Mouse (Mus musculus) cerebellum, adult 9-10 months (tissue): Measurements from ENCODE around the gene Trim42.

Experiments
- DNase-seq: peaks from one replicate; pipeline ENCODE4 v3.0.0; 2022

Gene Trim42

GRCm38 (mm10) chr9:97369591-97369990, at the start of gene Trim42:
Gene Trim42, minus strand, starts transcription at chr9:97369958.
- DNase-seq = peak; percentile 5

- DNase-seq = no peak
These were observed 45.3 kb upstream of the Trim42 start for GRCm38 (mm10) chr9:97414876-97415668.

- DNase-seq = no peak
These were observed 38.4 kb upstream of the Trim42 start for GRCm38 (mm10) chr9:97408142-97408541.

- DNase-seq = no peak
These were observed 13.3 kb downstream of the Trim42 start for GRCm38 (mm10) chr9:97356441-97356840.

- DNase-seq = no peak
These were observed 24.9 kb downstream of the Trim42 start for GRCm38 (mm10) chr9:97344767-97345297.

GRCm38 (mm10) chr9:97341772-97342171, 28.0 kb downstream of the Trim42 start:
- no peak for DNase-seq

GRCm38 (mm10) chr9:97322846-97323245, 46.9 kb downstream of the Trim42 start:
- DNase-seq = peak; percentile 11

GRCm38 (mm10) chr9:97322120-97322519, 47.6 kb downstream of the Trim42 start:
- no peak for DNase-seq

GRCm38 (mm10) chr9:97315421-97316055, 54.2 kb downstream of the Trim42 start:
- DNase-seq = no peak

GRCm38 (mm10) chr9:97311614-97312013, 58.1 kb downstream of the Trim42 start:
- DNase-seq = no peak

GRCm38 (mm10) chr9:97309509-97310053, 60.2 kb downstream of the Trim42 start:
- DNase-seq = no peak

- no peak for DNase-seq
These were observed 61.9 kb downstream of the Trim42 start for GRCm38 (mm10) chr9:97307705-97308485.
